Mouse (Mus musculus): Measurements from ENCODE around the gene Prim2. TPM values are rescaled to one million over a fixed set of nuclear protein-coding genes. Genes with fewer than 3 reads are reported as not detected.

Prim2 gene
- polyA plus RNA-seq, 1 experiment from 2014 or later = 15.7 TPM

GRCm38 (mm10) chr1:33584590-33584978 lies 85.0 kb downstream of the Prim2 start:
- Histone ChIP-seq H3K36me3 (no peaks in the 10 kb centered on the region), H3K9ac (no peak overlapping the region), H3K27me3 (no peaks in the 10 kb centered on the region), H3K4me2 (no peak overlapping the region), H3K27ac (no peak overlapping the region), H3K4me1 (replicated peaks) (no peaks in the 10 kb centered on the region), H3K9me3 (replicated peaks) (no peaks in the 10 kb centered on the region), H3K4me3 (no peak overlapping the region)
- ATAC-seq (replicated peaks; ENCODE audit: insufficient number of reproducible peaks, insufficient read depth, low FRiP score, low read depth) = no peak

GRCm38 (mm10) chr1:33583817-33584589 lies 85.6 kb downstream of the Prim2 start:
- WGBS = 57% methylated on average over 7 of the region's 7 CpGs
- no peak for ATAC-seq (replicated peaks; ENCODE audit: insufficient number of reproducible peaks, insufficient read depth, low FRiP score, low read depth)
- no peaks in the 10 kb centered on the region for H3K27me3 ChIP-seq

GRCm38 (mm10) chr1:33578593-33578992 lies 91.0 kb downstream of the Prim2 start:
- H3K27ac ChIP-seq = no peak overlapping the region
- H3K9me3 ChIP-seq (replicated peaks) = no peaks in the 10 kb centered on the region
- no peak; the same call in 1 of the 2 replicates for ATAC-seq (replicated peaks; ENCODE audit: insufficient number of reproducible peaks, insufficient read depth, low FRiP score, low read depth)
- 77% methylated on average over 6 of the region's 6 CpGs for WGBS
- no peak overlapping the region for H3K4me2 ChIP-seq
- no peaks in the 10 kb centered on the region for H3K36me3 ChIP-seq
- H3K4me3 ChIP-seq = no peak overlapping the region
- no peaks in the 10 kb centered on the region for H3K4me1 ChIP-seq (replicated peaks)
- H3K27me3 ChIP-seq = no peaks in the 10 kb centered on the region
- no peak overlapping the region for H3K9ac ChIP-seq

More at GRCm38 (mm10) chr1:33583817-33584589, 85.6 kb downstream of the Prim2 start:
- Histone ChIP-seq H3K36me3 (no peaks in the 10 kb centered on the region), H3K4me1 (replicated peaks) (no peaks in the 10 kb centered on the region), H3K27ac (no peak overlapping the region), H3K9me3 (replicated peaks) (no peaks in the 10 kb centered on the region), H3K4me2 (no peak overlapping the region), H3K9ac (no peak overlapping the region), H3K4me3 (no peak overlapping the region)

- no peak overlapping the region for H3K4me2 ChIP-seq
- no peak overlapping the region for H3K4me3 ChIP-seq
- H3K36me3 ChIP-seq = no peaks in the 10 kb centered on the region
- no peak for ATAC-seq (replicated peaks; ENCODE audit: insufficient number of reproducible peaks, insufficient read depth, low FRiP score, low read depth)
- no peaks in the 10 kb centered on the region for H3K9me3 ChIP-seq (replicated peaks)
- 83% methylated on average over 6 of the region's 6 CpGs for WGBS
- H3K9ac ChIP-seq = no peak overlapping the region
- no peak overlapping the region for H3K27ac ChIP-seq
- no peaks in the 10 kb centered on the region for H3K27me3 ChIP-seq
- H3K4me1 ChIP-seq (replicated peaks) = no peaks in the 10 kb centered on the region
Measured at GRCm38 (mm10) chr1:33574459-33574858, 95.1 kb downstream of the Prim2 start.

GRCm38 (mm10) chr1:33565764-33566401 lies 103.7 kb downstream of the Prim2 start:
- H3K4me2 ChIP-seq = no peak overlapping the region
- H3K27me3 ChIP-seq = no peaks in the 10 kb centered on the region
- H3K9me3 ChIP-seq (replicated peaks) = no peaks in the 10 kb centered on the region
- H3K4me1 ChIP-seq (replicated peaks) = no peaks in the 10 kb centered on the region
- no peaks in the 10 kb centered on the region for H3K36me3 ChIP-seq
- 53% methylated on average over 7 of the region's 7 CpGs for WGBS
- no peak overlapping the region for H3K27ac ChIP-seq
- H3K9ac ChIP-seq = no peak overlapping the region
- no peak for ATAC-seq (replicated peaks; ENCODE audit: insufficient number of reproducible peaks, insufficient read depth, low FRiP score, low read depth)
- H3K4me3 ChIP-seq = no peak overlapping the region

GRCm38 (mm10) chr1:33564032-33564431 lies 105.6 kb downstream of the Prim2 start:
- Histone ChIP-seq H3K9me3 (replicated peaks) (no peaks in the 10 kb centered on the region), H3K9ac (no peak overlapping the region), H3K27ac (no peak overlapping the region), H3K4me3 (no peak overlapping the region), H3K27me3 (no peaks in the 10 kb centered on the region), H3K4me2 (no peak overlapping the region), H3K36me3 (no peaks in the 10 kb centered on the region), H3K4me1 (replicated peaks) (no peaks in the 10 kb centered on the region)
- WGBS = 75% methylated on average over 6 of the region's 6 CpGs
- ATAC-seq (replicated peaks; ENCODE audit: insufficient number of reproducible peaks, insufficient read depth, low FRiP score, low read depth) = no peak

- Histone ChIP-seq H3K36me3 (no peaks in the 10 kb centered on the region), H3K4me2 (no peak overlapping the region), H3K4me3 (no peak overlapping the region), H3K9ac (no peak overlapping the region), H3K4me1 (replicated peaks) (no peaks in the 10 kb centered on the region), H3K27me3 (no peaks in the 10 kb centered on the region), H3K9me3 (replicated peaks) (no peaks in the 10 kb centered on the region), H3K27ac (no peak overlapping the region)
- ATAC-seq (replicated peaks; ENCODE audit: insufficient number of reproducible peaks, insufficient read depth, low FRiP score, low read depth) = no peak
- 82% methylated on average over 3 of the region's 3 CpGs for WGBS
Measured at GRCm38 (mm10) chr1:33563611-33564010, 106.0 kb downstream of the Prim2 start.

GRCm38 (mm10) chr1:33556638-33557037 lies 113.0 kb downstream of the Prim2 start:
- 42% methylated on average over 4 of the region's 4 CpGs for WGBS
- no peak for ATAC-seq (replicated peaks; ENCODE audit: insufficient number of reproducible peaks, insufficient read depth, low FRiP score, low read depth)
- no peak overlapping the region for H3K27ac ChIP-seq
- no peaks in the 10 kb centered on the region for H3K9me3 ChIP-seq (replicated peaks)
- no peak overlapping the region for H3K9ac ChIP-seq
- H3K4me3 ChIP-seq = no peak overlapping the region
- H3K4me1 ChIP-seq (replicated peaks) = 0 out of 2 replicates have a peak, but pooled peaks cover 2% of the 10 kb centered on the region
- no peaks in the 10 kb centered on the region for H3K27me3 ChIP-seq
- no peaks in the 10 kb centered on the region for H3K36me3 ChIP-seq
- no peak overlapping the region for H3K4me2 ChIP-seq

- ATAC-seq (replicated peaks; ENCODE audit: insufficient number of reproducible peaks, insufficient read depth, low FRiP score, low read depth) = no peak
- WGBS = 68% methylated on average over 2 of the region's 2 CpGs
- no peak overlapping the region for H3K4me2 ChIP-seq
- no peak overlapping the region for H3K9ac ChIP-seq
- 0 out of 2 replicates have a peak, but pooled peaks cover 2% of the 10 kb centered on the region for H3K4me1 ChIP-seq (replicated peaks)
- H3K27ac ChIP-seq = no peak overlapping the region
- H3K4me3 ChIP-seq = no peak overlapping the region
- no peaks in the 10 kb centered on the region for H3K27me3 ChIP-seq
- no peaks in the 10 kb centered on the region for H3K9me3 ChIP-seq (replicated peaks)
- H3K36me3 ChIP-seq = no peaks in the 10 kb centered on the region
Measured at GRCm38 (mm10) chr1:33555626-33556025, 114.0 kb downstream of the Prim2 start.

GRCm38 (mm10) chr1:33551350-33551749 lies 118.2 kb downstream of the Prim2 start:
- Histone ChIP-seq H3K36me3 (no peaks in the 10 kb centered on the region), H3K4me2 (no peak overlapping the region), H3K9ac (no peak overlapping the region), H3K4me1 (replicated peaks) (0 out of 2 replicates have a peak, but pooled peaks cover 1% of the 10 kb centered on the region), H3K27me3 (no peaks in the 10 kb centered on the region), H3K9me3 (replicated peaks) (no peaks in the 10 kb centered on the region), H3K27ac (no peak overlapping the region), H3K4me3 (no peak overlapping the region)
- no peak for ATAC-seq (replicated peaks; ENCODE audit: insufficient number of reproducible peaks, insufficient read depth, low FRiP score, low read depth)
- 93% methylated on average over 9 of the region's 9 CpGs for WGBS

- H3K4me2 ChIP-seq = no peak overlapping the region
- no peak for ATAC-seq (replicated peaks; ENCODE audit: insufficient number of reproducible peaks, insufficient read depth, low FRiP score, low read depth)
- no peaks in the 10 kb centered on the region for H3K36me3 ChIP-seq
- H3K9ac ChIP-seq = no peak overlapping the region
- H3K27ac ChIP-seq = no peak overlapping the region
- H3K9me3 ChIP-seq (replicated peaks) = no peaks in the 10 kb centered on the region
- WGBS = 74% methylated on average over 7 of the region's 7 CpGs
- H3K27me3 ChIP-seq = no peaks in the 10 kb centered on the region
- no peaks in the 10 kb centered on the region for H3K4me1 ChIP-seq (replicated peaks)
- H3K4me3 ChIP-seq = no peak overlapping the region
Measured at GRCm38 (mm10) chr1:33541708-33542107, 127.9 kb downstream of the Prim2 start.

- H3K27ac ChIP-seq = no peak overlapping the region
- no peaks in the 10 kb centered on the region for H3K9me3 ChIP-seq (replicated peaks)
- H3K4me1 ChIP-seq (replicated peaks) = 0 out of 2 replicates have a peak, but pooled peaks cover 3% of the 10 kb centered on the region
- H3K27me3 ChIP-seq = no peaks in the 10 kb centered on the region
- H3K4me3 ChIP-seq = no peak overlapping the region
- no peak overlapping the region for H3K9ac ChIP-seq
- H3K36me3 ChIP-seq = no peaks in the 10 kb centered on the region
- ATAC-seq (replicated peaks; ENCODE audit: insufficient number of reproducible peaks, insufficient read depth, low FRiP score, low read depth) = no peak
- no peak overlapping the region for H3K4me2 ChIP-seq
Measured at GRCm38 (mm10) chr1:33537948-33538347, 131.6 kb downstream of the Prim2 start.
